In genomic region chr17:64353940-64354339, GRCm38 (mm10) we compare ENCODE assay signal across 24 mouse cellular contexts.
"Had no signal": no experiment of that assay in that cellular context is flagged by ENCODE, and none has a peak within 500 bp of the region (broad histone marks: within the 10 kb centered on the region; RNA-seq: fewer than 3 reads in every experiment).

No protein-coding gene starts in this region.

- H3K4me1 ChIP-seq: heart, embryonic 10.5 days; heart, embryonic 12.5 days; hindbrain, embryonic 10.5 days; hindbrain, embryonic 12.5 days; intestine, embryonic 15.5 days; limb, embryonic 13.5 days; limb, embryonic 15.5 days; liver, embryonic 12.5 days had no signal

- H3K9ac ChIP-seq: heart, embryonic 12.5 days; hindbrain, embryonic 12.5 days; hindbrain, embryonic 14.5 days; intestine, embryonic 15.5 days; limb, embryonic 13.5 days; limb, embryonic 15.5 days; liver, embryonic 12.5 days had no signal

- H3K36me3 ChIP-seq: heart, embryonic 10.5 days; heart, embryonic 12.5 days; hindbrain, embryonic 10.5 days; hindbrain, embryonic 12.5 days; intestine, embryonic 15.5 days; limb, embryonic 13.5 days; limb, embryonic 15.5 days; liver, embryonic 12.5 days had no signal

- H3K4me3 ChIP-seq: heart, embryonic 10.5 days; heart, embryonic 12.5 days; hindbrain, embryonic 10.5 days; hindbrain, embryonic 12.5 days; intestine, embryonic 15.5 days; layer of hippocampus, adult 2 months; left cerebral cortex, adult 2 months; limb, embryonic 13.5 days; limb, embryonic 15.5 days; liver, embryonic 12.5 days had no signal

- DNase-seq: gastrocnemius, postnatal 14 days; gastrocnemius, postnatal 36 days; heart, adult 18-20 months; heart, postnatal 10 days; heart, postnatal 4 days; kidney, adult 18-20 months; kidney, adult 8-10 months; kidney, postnatal 10 days; kidney, postnatal 25 days; kidney, postnatal 4 days had no signal

- H3K27ac ChIP-seq: heart, embryonic 10.5 days; hindbrain, embryonic 10.5 days; hindbrain, embryonic 12.5 days; hindbrain, embryonic 14.5 days; intestine, embryonic 15.5 days; layer of hippocampus, adult 2 months; left cerebral cortex, adult 2 months; limb, embryonic 13.5 days; limb, embryonic 15.5 days; liver, embryonic 12.5 days had no signal

- H3K9me3 ChIP-seq: heart, embryonic 10.5 days; heart, embryonic 12.5 days; hindbrain, embryonic 10.5 days; hindbrain, embryonic 12.5 days; intestine, embryonic 15.5 days; limb, embryonic 15.5 days; liver, embryonic 12.5 days had no signal

- ATAC-seq: hindbrain, embryonic 16.5 days; inflammation-experienced regulatory T-cells, adult 6 months; intestine, embryonic 15.5 days; intestine, postnatal 0 days; liver, embryonic 12.5 days had no signal

- H3K4me2 ChIP-seq: heart, embryonic 12.5 days; hindbrain, embryonic 12.5 days; hindbrain, embryonic 14.5 days; intestine, embryonic 15.5 days; limb, embryonic 13.5 days; limb, embryonic 15.5 days; liver, embryonic 12.5 days had no signal

- H3K27me3 ChIP-seq: heart, embryonic 12.5 days; hindbrain, embryonic 12.5 days; intestine, embryonic 15.5 days; limb, embryonic 13.5 days; limb, embryonic 15.5 days; liver, embryonic 12.5 days had no signal
